Mouse (Mus musculus) intestine, embryonic 16.5 days (tissue): Measurements from ENCODE around the gene Rdh1. TPM values are rescaled to one million over a fixed set of nuclear protein-coding genes. Genes with fewer than 3 reads are reported as not detected.
"Not testable (repeated sequence)": the region's sequence is repeated elsewhere in the genome, so short reads cannot be mapped to it uniquely, and the experiment has no call there.

Source experiments
- ATAC-seq: fragments of 200-750 bp; cut with Nextera tagmentation; 2 replicates; pipeline ENCODE4 v1.8.0; 2017; ENCODE audit warnings: moderate TSS enrichment, moderate library complexity
- H3K27ac ChIP-seq: fragments of 300-500 bp; sonication (generic); 2 replicates; pipeline ENCODE4 v1.5.1; 2014; ENCODE audit warnings: mild to moderate bottlenecking, low read length
- H3K27me3 ChIP-seq: fragments of 300-500 bp; sonication (generic); replicated peaks from 2 replicates; pipeline ENCODE4 v1.6.1; 2014; ENCODE audit warnings: low read length, control low read depth, mixed read lengths; ENCODE audit not compliant: control insufficient read depth, insufficient read depth
- H3K36me3 ChIP-seq: fragments of 300-500 bp; sonication (generic); 2 replicates; pipeline ENCODE4 v1.6.1; 2014; ENCODE audit warnings: low read length, control low read depth; ENCODE audit not compliant: control insufficient read depth, insufficient read depth
- H3K4me1 ChIP-seq: fragments of 300-500 bp; sonication (generic); 2 replicates; pipeline ENCODE4 v1.6.1; 2014; ENCODE audit warnings: low read length, control low read depth, mixed read lengths; ENCODE audit not compliant: control insufficient read depth, insufficient read depth
- H3K4me2 ChIP-seq: fragments of 300-500 bp; sonication (generic); 2 replicates; pipeline ENCODE4 v1.6.1; 2014; ENCODE audit warnings: low read depth, low read length, control low read depth
- H3K4me3 ChIP-seq: fragments of 300-500 bp; sonication (generic); 2 replicates; pipeline ENCODE4 v1.5.1; 2014; ENCODE audit warnings: mild to moderate bottlenecking, low read length
- H3K9ac ChIP-seq: fragments of 300-500 bp; sonication (generic); 2 replicates; pipeline ENCODE4 v1.6.1; 2014; ENCODE audit warnings: low read depth, low read length
- H3K9me3 ChIP-seq: fragments of 300-500 bp; sonication (generic); 2 replicates; pipeline ENCODE4 v1.6.1; 2016; ENCODE audit warnings: low read length, control low read depth; ENCODE audit not compliant: control insufficient read depth
- WGBS: fragments of 180-500 bp; shearing (Covaris S2); extraction: QIAGEN DNeasy Blood & Tissue Kit; methylation state at CpG from one replicate; pipeline ENCODE4 v1.1.7; 2014; 5-methylcytosine and 5-hydroxymethylcytosine counted together
- polyA plus RNA-seq: library from polyadenylated mRNA; unstranded; fragments of >200 nt; fragmentation: Nextera tagmentation; extraction: Ambion mirVana; gene quantifications from 2 replicates; pipeline ENCODE4 v1.2.1, GENCODE M21; 2015

The Rdh1 gene
- polyA plus RNA-seq, 1 experiment from 2014 or later = 0.05 TPM

GRCm38 (mm10) chr10:127815888-127816287 lies 56.4 kb downstream of the Rdh1 start:
- Histone ChIP-seq H3K27ac (no peak overlapping the region), H3K4me3 (no peak overlapping the region), H3K27me3 (no peaks in the 10 kb centered on the region), H3K4me1 (no peaks in the 10 kb centered on the region), H3K36me3 (no peaks in the 10 kb centered on the region), H3K9me3 (peaks cover 2% of the 10 kb centered on the region; the same call in 1 of the 2 replicates), H3K9ac (no peak overlapping the region), H3K4me2 (no peak overlapping the region)
- ATAC-seq = no peak

- not testable (repeated sequence) for ATAC-seq, H3K9ac ChIP-seq, H3K4me3 ChIP-seq, H3K27me3 ChIP-seq, H3K36me3 ChIP-seq, H3K4me1 ChIP-seq, H3K4me2 ChIP-seq, H3K27ac ChIP-seq, H3K9me3 ChIP-seq
- WGBS = 57% methylated on average over 4 of the region's 4 CpGs
These were observed 57.9 kb downstream of the Rdh1 start for GRCm38 (mm10) chr10:127817268-127817910.

Other genes starting within 250 kb of the Rdh1 start
- gene Ndufa4l2, start 244.8 kb upstream of the Rdh1 start, polyA plus RNA-seq = 64.5 and 64.6 TPM in 2 replicates
- gene Shmt2, start 237.3 kb upstream of the Rdh1 start, polyA plus RNA-seq = 146 and 170 TPM in 2 replicates
- 4.3 and 4.4 TPM in 2 replicates for gene Nxph4, start 225.2 kb upstream of the Rdh1 start, polyA plus RNA-seq
- 64.6 and 67.0 TPM in 2 replicates for gene Lrp1, start 138.6 kb upstream of the Rdh1 start, polyA plus RNA-seq
- gene Stat6, start 116.7 kb upstream of the Rdh1 start, polyA plus RNA-seq = 46.8 and 49.3 TPM in 2 replicates
- 4.8 and 5.9 TPM in 2 replicates for gene Nemp1, start 92.8 kb upstream of the Rdh1 start, polyA plus RNA-seq
- gene Nab2, start 91.2 kb upstream of the Rdh1 start, polyA plus RNA-seq = 7.5 and 8.4 TPM in 2 replicates
- 53.8 and 61.2 TPM in 2 replicates for gene Myo1a, start 54.6 kb upstream of the Rdh1 start, polyA plus RNA-seq
- gene Tac2, start 35.2 kb upstream of the Rdh1 start, polyA plus RNA-seq = 1.3 and 2.2 TPM in 2 replicates
- 1.6 TPM in 2 replicates for gene Zbtb39, start 20.2 kb upstream of the Rdh1 start, polyA plus RNA-seq
- gene Gpr182, start 8.0 kb upstream of the Rdh1 start, polyA plus RNA-seq = 2.1 and 2.2 TPM in 2 replicates
- gene Rdh16f1, start 66 bp downstream of the Rdh1 start, polyA plus RNA-seq = 0.17 TPM in 1 of 2 replicates, not detected in the other
- 0.26 TPM in 1 of 2 replicates, not detected in the other for gene Rdh9, start 16.7 kb downstream of the Rdh1 start, polyA plus RNA-seq
- gene Rdh16, start 41.4 kb downstream of the Rdh1 start, polyA plus RNA-seq = 0.05 TPM in 1 of 2 replicates, not detected in the other
- not detected in 2 replicates for gene Rdh19, start 90.2 kb downstream of the Rdh1 start, polyA plus RNA-seq
- gene Rdh16f2, start 106.8 kb downstream of the Rdh1 start, polyA plus RNA-seq = 0.27 and 0.49 TPM in 2 replicates
- gene Rdh7, start 129.1 kb downstream of the Rdh1 start, polyA plus RNA-seq = 0.86 and 1.1 TPM in 2 replicates
- 0.17 and 0.33 TPM in 2 replicates for gene Sdr9c7, start 138.8 kb downstream of the Rdh1 start, polyA plus RNA-seq
- 0.22 and 0.76 TPM in 2 replicates for gene Hsd17b6, start 247.9 kb downstream of the Rdh1 start, polyA plus RNA-seq